Mouse (Mus musculus) liver, postnatal 0 days (tissue): ENCODE data around the gene Vps41.

ENCODE experiments used
- CTCF ChIP-seq: sonication (generic); IDR thresholded peaks from 2 replicates; pipeline ENCODE4 v1.5.1; 2016; ENCODE audit warnings: antibody characterized with exemption, low read depth
- EP300 ChIP-seq: IDR thresholded peaks from 2 replicates; pipeline ENCODE4 v1.6.1; 2016; ENCODE audit warnings: antibody characterized with exemption, low read depth, mild to moderate bottlenecking

GRCm38 (mm10) chr13:18847386-18847785 is 130.3 kb downstream of the Vps41 start:
- TF ChIP-seq CTCF: no peak
- TF ChIP-seq EP300: no peak
